Mouse (Mus musculus) liver, adult 2 months (tissue): ENCODE results near the gene Gata2. TPM values are rescaled to one million over a fixed set of nuclear protein-coding genes. Genes with fewer than 3 reads are reported as not detected.

Experiments
- DNase-seq: peaks from one replicate; pipeline ENCODE4 v3.0.0-alpha.2; 2011; ENCODE audit warnings: low read depth, low spot score; ENCODE audit errors: extremely low read depth
- H3K27ac ChIP-seq: fragments of 200-500 bp; replicated peaks from 2 replicates; pipeline ENCODE4 v1.5.1; 2012; ENCODE audit warnings: low read depth, mild to moderate bottlenecking, control low read depth, inconsistent platforms, low read length; ENCODE audit not compliant: insufficient read depth
- H3K27me3 ChIP-seq: fragments of 200-500 bp; 2 replicates; pipeline ENCODE4 v1.6.1; 2012; ENCODE audit warnings: mild to moderate bottlenecking, moderate library complexity, low read length, inconsistent platforms; ENCODE audit not compliant: control insufficient read depth, insufficient read depth
- H3K36me3 ChIP-seq: fragments of 200-500 bp; 2 replicates; pipeline ENCODE4 v1.6.1; 2012; ENCODE audit warnings: low read length, inconsistent platforms; ENCODE audit not compliant: control insufficient read depth, insufficient read depth
- H3K4me1 ChIP-seq: fragments of 200-500 bp; 2 replicates; pipeline ENCODE4 v1.6.1; 2011; ENCODE audit warnings: low read length; ENCODE audit not compliant: control insufficient read depth, insufficient read depth
- H3K4me3 ChIP-seq: fragments of 200-500 bp; 2 replicates; pipeline ENCODE4 v1.5.1; 2011; ENCODE audit warnings: low read depth, mild to moderate bottlenecking, control low read depth, low read length, moderate library complexity; ENCODE audit not compliant: insufficient read depth
- H3K79me2 ChIP-seq: fragments of 200-500 bp; 2 replicates; pipeline ENCODE4 v1.6.1; 2012; ENCODE audit warnings: inconsistent platforms, mild to moderate bottlenecking, low read length, moderate library complexity; ENCODE audit not compliant: control insufficient read depth, insufficient read depth
- H3K9ac ChIP-seq: fragments of 200-500 bp; 2 replicates; pipeline ENCODE4 v1.6.1; 2012; ENCODE audit warnings: low read depth, mild to moderate bottlenecking, control low read depth, inconsistent platforms, low read length
- CTCF ChIP-seq: fragments of 200-500 bp; IDR thresholded peaks from 2 replicates; pipeline ENCODE4 v1.5.1; 2011; ENCODE audit warnings: low read depth, low read length, control low read depth
- POLR2A ChIP-seq: fragments of 200-500 bp; IDR thresholded peaks from 2 replicates; pipeline ENCODE4 v1.6.1; 2011; ENCODE audit warnings: low read length, control low read depth; ENCODE audit not compliant: insufficient read depth; ENCODE audit errors: extremely low read depth
- WGBS: fragments of 180-500 bp; shearing (Covaris S2); methylation state at CpG from one replicate; pipeline ENCODE4 v1.1.7; 2018; 5-methylcytosine and 5-hydroxymethylcytosine counted together
- polyA plus RNA-seq: library from polyadenylated mRNA; depleted of rRNA; stranded (reverse); fragments of >200 nt; gene quantifications from 2 replicates; pipeline ENCODE4 v1.2.3, GENCODE M21; 2012
- total RNA-seq: library from RNA; depleted of rRNA; stranded (reverse); fragments of >200 nt; gene quantifications from 2 replicates; pipeline ENCODE4 v1.2.3, GENCODE M21; 2014

Gene Gata2
- total and polyA plus RNA-seq, 2 experiments: 0.09 to 1.7 TPM

- Histone ChIP-seq H3K79me2 (no peaks in the 10 kb centered on the region), H3K9ac (no peak overlapping the region), H3K27ac (no peak overlapping the region), H3K27me3 (peaks cover 7% of the 10 kb centered on the region; the same call in 1 of the 2 replicates), H3K36me3 (no peaks in the 10 kb centered on the region), H3K4me3 (no peak overlapping the region), H3K4me1 (no peaks in the 10 kb centered on the region)
- TF ChIP-seq CTCF (no peak), POLR2A (no peak)
- DNase-seq: no peak
- WGBS: 67% methylated on average over 4 of the region's 4 CpGs
These were observed 9.0 kb upstream of the Gata2 start for GRCm38 (mm10) chr6:88184671-88185070.

GRCm38 (mm10) chr6:88188148-88188547, 5.5 kb upstream of the Gata2 start:
- H3K27ac ChIP-seq: no peak overlapping the region
- no peak overlapping the region for H3K9ac ChIP-seq
- H3K79me2 ChIP-seq: no peaks in the 10 kb centered on the region
- WGBS: 79% methylated on average over 6 of the region's 6 CpGs
- H3K36me3 ChIP-seq: no peaks in the 10 kb centered on the region
- no peak overlapping the region for H3K4me3 ChIP-seq
- no peaks in the 10 kb centered on the region for H3K4me1 ChIP-seq
- DNase-seq: no peak
- peaks cover 16% of the 10 kb centered on the region for H3K27me3 ChIP-seq
- TF ChIP-seq CTCF (no peak), POLR2A (no peak)

GRCm38 (mm10) chr6:88189312-88190042, 4.2 kb upstream of the Gata2 start:
- TF ChIP-seq CTCF (peak; percentile 86), POLR2A (no peak)
- Histone ChIP-seq H3K36me3 (no peaks in the 10 kb centered on the region), H3K27me3 (peaks cover 27% of the 10 kb centered on the region), H3K4me3 (peak overlapping the region; percentile 62; the same call in 1 of the 2 replicates), H3K4me1 (no peaks in the 10 kb centered on the region), H3K79me2 (no peaks in the 10 kb centered on the region), H3K9ac (no peak overlapping the region), H3K27ac (no peak overlapping the region)
- WGBS: 1% methylated on average over 56 of the region's 56 CpGs
- no peak for DNase-seq

GRCm38 (mm10) chr6:88190043-88190309, 3.7 kb upstream of the Gata2 start:
- 4% methylated on average over 13 of the region's 13 CpGs for WGBS
- Histone ChIP-seq H3K36me3 (no peaks in the 10 kb centered on the region), H3K9ac (no peak overlapping the region), H3K27ac (no peak overlapping the region), H3K27me3 (peaks cover 27% of the 10 kb centered on the region), H3K79me2 (no peaks in the 10 kb centered on the region), H3K4me3 (peak overlapping the region; percentile 62; the same call in 1 of the 2 replicates), H3K4me1 (no peaks in the 10 kb centered on the region)
- TF ChIP-seq CTCF (no peak), POLR2A (no peak)
- no peak for DNase-seq

GRCm38 (mm10) chr6:88190310-88191023, 3.2 kb upstream of the Gata2 start:
- Histone ChIP-seq H3K4me1 (no peaks in the 10 kb centered on the region), H3K36me3 (no peaks in the 10 kb centered on the region), H3K4me3 (no peak overlapping the region), H3K27me3 (peaks cover 27% of the 10 kb centered on the region), H3K27ac (no peak overlapping the region), H3K9ac (no peak overlapping the region), H3K79me2 (no peaks in the 10 kb centered on the region)
- WGBS: 11% methylated on average over 49 of the region's 49 CpGs
- no peak for DNase-seq
- TF ChIP-seq CTCF (no peak), POLR2A (no peak)

- Histone ChIP-seq H3K4me3 (no peak overlapping the region), H3K27me3 (peaks cover 28% of the 10 kb centered on the region), H3K27ac (no peak overlapping the region), H3K79me2 (no peaks in the 10 kb centered on the region), H3K4me1 (no peaks in the 10 kb centered on the region), H3K36me3 (no peaks in the 10 kb centered on the region), H3K9ac (no peak overlapping the region)
- TF ChIP-seq POLR2A (no peak), CTCF (no peak)
- WGBS: 48% methylated on average over 6 of the region's 6 CpGs
- DNase-seq: no peak
These were observed 2.7 kb upstream of the Gata2 start for GRCm38 (mm10) chr6:88191024-88191365.
